Mouse (Mus musculus) CH12.LX (cell line): ENCODE measurements at regions not wholly inside any gene's neighbourhood (a gene's known extent, or its start where the extent isn't known, plus 50 kb on each side); places are given as distances from the start of the nearest gene placed in this dataset.

Experiments
- DNase-seq: peaks from one replicate; pipeline ENCODE4 v3.0.0-alpha.2; 2013; ENCODE audit errors: extremely low read depth
- H3K27ac ChIP-seq: 2 replicates; pipeline ENCODE4 v1.5.1; 2012; ENCODE audit warnings: low read depth, mild to moderate bottlenecking, control low read depth, moderate library complexity; ENCODE audit not compliant: insufficient read depth
- H3K27me3 ChIP-seq: replicated peaks from 2 replicates; pipeline ENCODE3; 2012; ENCODE audit warnings: inconsistent platforms
- H3K36me3 ChIP-seq, 2 experiments: replicated peaks in 1 of 2; 2 replicates each; pipeline versions ENCODE3 to v1.6.1; 2012; ENCODE audit warnings: inconsistent platforms in 1 of 2, low read length in 1 of 2, mild to moderate bottlenecking in 1 of 2, mixed read lengths in 1 of 2, moderate library complexity in 1 of 2; ENCODE audit not compliant: control insufficient read depth in 1 of 2, insufficient read depth in 1 of 2
- H3K4me1 ChIP-seq, 2 experiments: 2 replicates each; pipeline ENCODE4 v1.6.1; 2012; ENCODE audit warnings: inconsistent platforms in 1 of 2, moderate library complexity in 1 of 2; ENCODE audit not compliant: insufficient read depth in 2 of 2, control insufficient read depth in 1 of 2
- H3K4me2 ChIP-seq: 2 replicates; pipeline ENCODE4 v1.6.1; 2012; ENCODE audit warnings: low read depth, mild to moderate bottlenecking, control low read depth; ENCODE audit not compliant: poor library complexity, insufficient read depth, severe bottlenecking
- H3K4me3 ChIP-seq, 3 experiments: fragments of 150-350 bp in 1 of 3; sonication (generic) in 1 of 3; replicated peaks in 1 of 3; 2 replicates each; pipeline versions ENCODE3 to v1.5.1; 2011 to 2012; ENCODE audit warnings: low read depth in 2 of 3, low read length in 2 of 3, mild to moderate bottlenecking in 2 of 3, moderate library complexity in 2 of 3, control low read depth in 1 of 3, improper control_type of control experiment in 1 of 3, inconsistent platforms in 1 of 3, mixed read lengths in 1 of 3; ENCODE audit not compliant: poor library complexity in 1 of 3
- H3K79me2 ChIP-seq: replicated peaks from 2 replicates; pipeline ENCODE4 v1.6.1; 2012; ENCODE audit warnings: mild to moderate bottlenecking, moderate library complexity; ENCODE audit not compliant: control insufficient read depth, poor library complexity, insufficient read depth, severe bottlenecking; ENCODE audit errors: extremely low read depth
- H3K9ac ChIP-seq: 2 replicates; pipeline ENCODE4 v1.6.1; 2012; ENCODE audit warnings: low read depth, mild to moderate bottlenecking, control low read depth, moderate library complexity; ENCODE audit not compliant: insufficient read depth
- H3K9me3 ChIP-seq: replicated peaks from 2 replicates; pipeline ENCODE3; 2012; ENCODE audit warnings: low read length, inconsistent platforms, mixed read lengths
- CHD1 ChIP-seq: IDR thresholded peaks from 2 replicates; pipeline ENCODE4 v1.6.1; 2012; ENCODE audit warnings: low read depth, low read length, improper control_type of control experiment, inconsistent platforms
- E2F4 ChIP-seq: IDR thresholded peaks from 2 replicates; pipeline ENCODE4 v1.6.1; 2011; ENCODE audit warnings: low read depth, low read length, improper control_type of control experiment; ENCODE audit not compliant: insufficient replicate concordance
- ETS1 ChIP-seq: conservative IDR thresholded peaks from 2 replicates; pipeline ENCODE4 v1.6.1; 2012; ENCODE audit warnings: low read depth, mild to moderate bottlenecking, inconsistent platforms, low read length, improper control_type of control experiment, moderate library complexity
- GABPA ChIP-seq: IDR thresholded peaks from 2 replicates; pipeline ENCODE4 v1.6.1; 2012; ENCODE audit warnings: low read depth, low read length, improper control_type of control experiment, inconsistent platforms; ENCODE audit not compliant: insufficient replicate concordance
- HCFC1 ChIP-seq: IDR thresholded peaks from 2 replicates; pipeline ENCODE4 v1.6.1; 2012; ENCODE audit warnings: low read depth, mild to moderate bottlenecking, inconsistent platforms, low read length, improper control_type of control experiment
- KAT2A ChIP-seq: IDR thresholded peaks from 2 replicates; pipeline ENCODE4 v1.6.1; 2012; ENCODE audit warnings: low read length, improper control_type of control experiment, inconsistent platforms; ENCODE audit not compliant: insufficient replicate concordance
- MAFK ChIP-seq: IDR thresholded peaks from 2 replicates; pipeline ENCODE4 v1.6.1; 2011; ENCODE audit warnings: low read length, improper control_type of control experiment; ENCODE audit not compliant: insufficient replicate concordance
- MAZ ChIP-seq: IDR thresholded peaks from 2 replicates; pipeline ENCODE4 v1.6.1; 2012; ENCODE audit warnings: low read depth, mild to moderate bottlenecking, inconsistent platforms, low read length, improper control_type of control experiment, moderate library complexity
- MXI1 ChIP-seq: IDR thresholded peaks from 2 replicates; pipeline ENCODE4 v1.6.1; 2011; ENCODE audit warnings: mild to moderate bottlenecking, low read depth, low read length, improper control_type of control experiment
- NELFE ChIP-seq: IDR thresholded peaks from 2 replicates; pipeline ENCODE4 v1.6.1; 2011; ENCODE audit warnings: low read depth, low read length, improper control_type of control experiment
- PAX5 ChIP-seq: IDR thresholded peaks from 2 replicates; pipeline ENCODE4 v1.6.1; 2012; ENCODE audit warnings: low read length, inconsistent platforms, mixed read lengths
- POLR2AphosphoS2 ChIP-seq: IDR thresholded peaks from 2 replicates; pipeline ENCODE4 v1.6.1; 2011; ENCODE audit warnings: low read depth, low read length, improper control_type of control experiment
- RCOR1 ChIP-seq: conservative IDR thresholded peaks from 2 replicates; pipeline ENCODE4 v1.6.1; 2012; ENCODE audit warnings: low read depth, mild to moderate bottlenecking, inconsistent platforms, low read length, improper control_type of control experiment
- SIN3A ChIP-seq: IDR thresholded peaks from 2 replicates; pipeline ENCODE4 v1.6.1; 2012; ENCODE audit warnings: low read length, improper control_type of control experiment, inconsistent platforms
- SMC3 ChIP-seq: IDR thresholded peaks from 2 replicates; pipeline ENCODE4 v1.6.1; 2011; ENCODE audit warnings: low read depth, low read length, improper control_type of control experiment
- TBP ChIP-seq: conservative IDR thresholded peaks from 2 replicates; pipeline ENCODE4 v1.6.1; 2011; ENCODE audit warnings: low read depth, low read length, improper control_type of control experiment
- TCF12 ChIP-seq: IDR thresholded peaks from 2 replicates; pipeline ENCODE4 v1.6.1; 2014; ENCODE audit warnings: low read depth, mild to moderate bottlenecking, inconsistent platforms, low read length, improper control_type of control experiment
- USF2 ChIP-seq: conservative IDR thresholded peaks from 2 replicates; pipeline ENCODE4 v1.6.1; 2011; ENCODE audit warnings: low read depth, low read length, improper control_type of control experiment
- ZMIZ1 ChIP-seq: IDR thresholded peaks from 2 replicates; pipeline ENCODE4 v1.6.1; 2012; ENCODE audit warnings: low read depth, mild to moderate bottlenecking, inconsistent platforms, low read length, improper control_type of control experiment
- ZNF384 ChIP-seq: IDR thresholded peaks from 2 replicates; pipeline ENCODE4 v1.6.1; 2012; ENCODE audit warnings: low read depth, low read length, improper control_type of control experiment, inconsistent platforms
- dilution Hi-C: fragments of 300-500 bp; cut with MboI; formaldehyde crosslinking; loops from 2 replicates; pipeline ENCODE4 v1.14.3; 2020; ENCODE audit warnings: low sequenced_read_pairs; ENCODE audit not compliant: extremely low pct_unique_long_range_greater_than_20kb, extremely low pct_ligation_motif_present
- in situ Hi-C: fragments of 300-500 bp; cut with MboI; formaldehyde crosslinking; loops from 3 replicates; pipeline ENCODE4 v1.14.3; 2019; ENCODE audit warnings: low sequenced_read_pairs, low pct_ligation_motif_present, low pct_unique_long_range_greater_than_20kb, mixed read lengths

DNA sequence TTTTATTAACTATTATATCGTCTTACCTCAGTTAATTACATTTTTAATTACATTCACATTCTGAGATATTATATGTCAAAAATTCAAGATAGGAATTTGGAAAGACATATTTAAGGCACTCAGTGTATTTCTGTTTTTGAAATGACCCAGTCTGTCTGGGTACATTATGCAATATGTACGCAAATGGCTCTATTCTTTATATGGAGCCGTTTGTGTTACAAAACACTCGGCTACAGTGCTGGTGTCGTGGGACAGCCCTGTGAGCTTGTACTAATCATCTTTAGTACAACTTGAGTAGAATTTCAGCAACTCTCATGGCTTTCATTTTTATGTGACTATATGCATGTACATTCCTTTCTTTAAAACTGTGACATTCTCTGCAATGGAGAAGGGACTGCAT lies 108.0 kb downstream of the Areg start:
- DNase-seq: no peak
- Histone ChIP-seq H3K36me3 (no peaks in the 10 kb centered on the region), H3K9ac (no peak overlapping the region), H3K9me3 (no peaks in the 10 kb centered on the region), H3K4me1 (no peaks in the 10 kb centered on the region), H3K27ac (no peak overlapping the region), H3K4me3 (no peak overlapping the region), H3K4me2 (no peak overlapping the region), H3K79me2 (no peaks in the 10 kb centered on the region), H3K27me3 (no peaks in the 10 kb centered on the region)
- TF ChIP-seq ZNF384 (no peak), MAFK (no peak), SMC3 (no peak), CHD1 (no peak), POLR2AphosphoS2 (no peak), GABPA (no peak), MXI1 (no peak), HCFC1 (no peak), ZMIZ1 (no peak), MAZ (no peak), SIN3A (no peak), TBP (no peak), USF2 (no peak), RCOR1 (no peak), KAT2A (no peak), ETS1 (no peak)
- dilution Hi-C loops: no loop called here
- in situ Hi-C loops: no loop called here

DNA sequence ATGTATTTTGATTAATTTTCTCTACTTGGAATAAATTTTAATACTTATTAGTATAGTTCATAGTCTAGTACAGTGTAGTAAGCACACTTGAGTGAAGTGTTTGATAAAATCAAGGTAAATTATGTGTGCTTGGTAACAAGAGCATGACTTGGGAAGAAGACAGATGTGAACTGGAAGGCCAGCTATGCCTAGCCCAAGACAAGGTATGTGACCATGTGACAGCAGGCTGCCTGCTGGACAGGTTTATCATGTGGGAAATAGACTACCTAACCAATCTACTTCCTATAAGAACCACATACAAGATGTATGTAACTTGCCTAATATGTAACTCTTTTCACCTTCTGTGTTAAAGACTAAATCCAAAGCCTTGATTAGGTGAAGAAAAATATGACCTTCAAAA lies 122.5 kb downstream of the Areg start:
- Histone ChIP-seq H3K4me1 (no peaks in the 10 kb centered on the region), H3K9ac (no peak overlapping the region), H3K27ac (no peak overlapping the region), H3K27me3 (no peaks in the 10 kb centered on the region), H3K4me2 (no peak overlapping the region), H3K36me3 (no peaks in the 10 kb centered on the region), H3K79me2 (no peaks in the 10 kb centered on the region), H3K4me3 (no peak overlapping the region), H3K9me3 (no peaks in the 10 kb centered on the region)
- DNase-seq: no peak
- dilution Hi-C loops: no loop called here
- in situ Hi-C loops: no loop called here
- no peak for TF ChIP-seq RCOR1
- no peak for TF ChIP-seq SMC3
- no peak for TF ChIP-seq PAX5
- no peak for TF ChIP-seq TBP
- no peak for TF ChIP-seq MXI1
- no peak for TF ChIP-seq HCFC1
- TF ChIP-seq E2F4: no peak
- TF ChIP-seq KAT2A: no peak
- no peak for TF ChIP-seq NELFE
- no peak for TF ChIP-seq GABPA
- no peak for TF ChIP-seq TCF12
- TF ChIP-seq USF2: no peak
